Mouse (Mus musculus) kidney, postnatal 0 days (tissue): Measurements from ENCODE around the gene Atp11a. TPM values are rescaled to one million over a fixed set of nuclear protein-coding genes. Genes with fewer than 3 reads are reported as not detected.

Experiments
- ATAC-seq: fragments of 200-750 bp; cut with Nextera tagmentation; replicated peaks from 2 replicates; pipeline ENCODE4 v1.8.0; 2017; ENCODE audit warnings: low read depth, moderate number of reproducible peaks, moderate TSS enrichment, moderate library complexity; ENCODE audit not compliant: low FRiP score
- DNase-seq: peaks from one replicate; pipeline ENCODE4 v3.0.0-alpha.2; 2016; ENCODE audit warnings: low spot score
- H3K27ac ChIP-seq: fragments of 300-500 bp; sonication (generic); 2 replicates; pipeline ENCODE4 v1.5.1; 2014; ENCODE audit warnings: mild to moderate bottlenecking
- H3K27me3 ChIP-seq: fragments of 300-500 bp; sonication (generic); 2 replicates; pipeline ENCODE4 v1.6.1; 2014; ENCODE audit warnings: low read length, mixed read lengths; ENCODE audit not compliant: insufficient read depth
- H3K36me3 ChIP-seq: fragments of 300-500 bp; sonication (generic); 2 replicates; pipeline ENCODE4 v1.6.1; 2014; ENCODE audit warnings: low read length, mixed read lengths; ENCODE audit not compliant: insufficient read depth
- H3K4me1 ChIP-seq: fragments of 300-500 bp; sonication (generic); replicated peaks from 2 replicates; pipeline ENCODE4 v1.6.1; 2014; ENCODE audit warnings: antibody characterized with exemption, low read length, mixed read lengths; ENCODE audit not compliant: insufficient read depth
- H3K4me2 ChIP-seq: fragments of 300-500 bp; sonication (generic); 2 replicates; pipeline ENCODE4 v1.6.1; 2014; ENCODE audit warnings: mild to moderate bottlenecking, low read length, moderate library complexity, mixed read lengths
- H3K4me3 ChIP-seq: fragments of 300-500 bp; sonication (generic); replicated peaks from 2 replicates; pipeline ENCODE4 v1.5.1; 2014; ENCODE audit warnings: low read depth, low read length
- H3K9ac ChIP-seq: fragments of 300-500 bp; sonication (generic); 2 replicates; pipeline ENCODE4 v1.6.1; 2014; ENCODE audit warnings: low read depth, low read length
- H3K9me3 ChIP-seq: fragments of 300-500 bp; sonication (generic); replicated peaks from 2 replicates; pipeline ENCODE4 v1.6.1; 2016; ENCODE audit warnings: low read length, inconsistent platforms, mixed read lengths
- CTCF ChIP-seq: IDR thresholded peaks from 2 replicates; pipeline ENCODE4 v1.5.1; 2016; ENCODE audit warnings: antibody characterized with exemption, low read depth, mild to moderate bottlenecking, moderate library complexity
- WGBS: fragments of 180-500 bp; shearing (Covaris S2); extraction: QIAGEN DNeasy Blood & Tissue Kit; methylation state at CpG from one replicate; pipeline ENCODE4 v1.1.7; 2014; 5-methylcytosine and 5-hydroxymethylcytosine counted together
- polyA plus RNA-seq: library from polyadenylated mRNA; unstranded; fragments of >200 nt; fragmentation: Nextera tagmentation; extraction: Ambion mirVana; gene quantifications from 2 replicates; pipeline ENCODE4 v1.2.1, GENCODE M21; 2015

Atp11a gene
- polyA plus RNA-seq, 1 experiment from 2014 or later = 24.5 TPM

- ATAC-seq (no peak), DNase-seq (no peak)
- Histone ChIP-seq H3K4me2 (no peak overlapping the region), H3K27ac (no peak overlapping the region), H3K4me1 (peaks cover 9% of the 10 kb centered on the region; the same call in 1 of the 2 replicates), H3K9me3 (no peaks in the 10 kb centered on the region), H3K4me3 (no peak overlapping the region), H3K36me3 (no peaks in the 10 kb centered on the region), H3K27me3 (no peaks in the 10 kb centered on the region), H3K9ac (no peak overlapping the region)
- no peak for TF ChIP-seq CTCF
- WGBS = 88% methylated on average over 5 of the region's 5 CpGs
These were observed 113.8 kb downstream of the Atp11a start for GRCm38 (mm10) chr8:12870656-12871055.

- TF ChIP-seq CTCF = no peak
- 25% methylated on average over 5 of the region's 5 CpGs for WGBS
- no peak for ATAC-seq
- H3K9me3 ChIP-seq = no peaks in the 10 kb centered on the region
- H3K27ac ChIP-seq = no peak overlapping the region
- no peaks in the 10 kb centered on the region for H3K27me3 ChIP-seq
- peaks cover 13% of the 10 kb centered on the region; the same call in 1 of the 2 replicates for H3K4me1 ChIP-seq
- H3K4me2 ChIP-seq = no peak overlapping the region
- H3K36me3 ChIP-seq = no peaks in the 10 kb centered on the region
- no peak for DNase-seq
- H3K4me3 ChIP-seq = no peak overlapping the region
- H3K9ac ChIP-seq = 0 out of 2 replicates have a peak overlapping the region, but pooled peaks have one; percentile 27
These were observed 114.6 kb downstream of the Atp11a start for GRCm38 (mm10) chr8:12871461-12871860.

- Histone ChIP-seq H3K27ac (no peak overlapping the region), H3K9ac (no peak overlapping the region)
- ATAC-seq = no peak
These were observed 116.2 kb downstream of the Atp11a start for GRCm38 (mm10) chr8:12872983-12873356.

GRCm38 (mm10) chr8:12873357-12874046 is 116.7 kb downstream of the Atp11a start, which contains the start of gene Mcf2l:
Gene Mcf2l (plus strand): TSS chr8:12873806.
- DNase-seq (peak; percentile 83), ATAC-seq (peak; percentile 74)
- peak within 1 kb of the TSS; percentile 73 for H3K27ac ChIP-seq
- no peaks in the 10 kb centered on the region for H3K36me3 ChIP-seq
- peak within 1 kb of the TSS; percentile 70 for H3K4me2 ChIP-seq
- no peak for TF ChIP-seq CTCF
- under 1% methylated on average over 29 of the region's 30 CpGs for WGBS
- peaks cover 13% of the 10 kb centered on the region; the same call in 1 of the 2 replicates for H3K4me1 ChIP-seq
- H3K4me3 ChIP-seq = peak within 1 kb of the TSS; percentile 47
- H3K27me3 ChIP-seq = no peaks in the 10 kb centered on the region
- H3K9ac ChIP-seq = peak within 1 kb of the TSS; percentile 46; the same call in 1 of the 2 replicates
- H3K9me3 ChIP-seq = no peaks in the 10 kb centered on the region

More at GRCm38 (mm10) chr8:12872983-12873356, 116.2 kb downstream of the Atp11a start:
- 4% methylated on average over 9 of the region's 9 CpGs for WGBS
- DNase-seq = no peak
- TF ChIP-seq CTCF = no peak
- Histone ChIP-seq H3K4me1 (peaks cover 13% of the 10 kb centered on the region; the same call in 1 of the 2 replicates), H3K36me3 (no peaks in the 10 kb centered on the region), H3K4me2 (peak overlapping the region; percentile 70), H3K4me3 (peak overlapping the region; percentile 47), H3K27me3 (no peaks in the 10 kb centered on the region), H3K9me3 (no peaks in the 10 kb centered on the region)

- Histone ChIP-seq H3K9me3 (no peaks in the 10 kb centered on the region), H3K4me3 (peak overlapping the region; percentile 47), H3K36me3 (no peaks in the 10 kb centered on the region), H3K4me1 (peaks cover 13% of the 10 kb centered on the region; the same call in 1 of the 2 replicates), H3K27me3 (no peaks in the 10 kb centered on the region), H3K9ac (peak overlapping the region; percentile 46; the same call in 1 of the 2 replicates), H3K4me2 (peak overlapping the region; percentile 70), H3K27ac (peak overlapping the region; percentile 73)
- DNase-seq (peak; percentile 19), ATAC-seq (peak; percentile 38)
- WGBS = 13% methylated on average over 8 of the region's 8 CpGs
- no peak for TF ChIP-seq CTCF
These were observed 117.5 kb downstream of the Atp11a start for GRCm38 (mm10) chr8:12874194-12874791.

- DNase-seq = no peak
- H3K27me3 ChIP-seq = no peaks in the 10 kb centered on the region
- H3K27ac ChIP-seq = peak overlapping the region; percentile 73
- H3K9ac ChIP-seq = no peak overlapping the region
- 77% methylated on average over 4 of the region's 4 CpGs for WGBS
- no peaks in the 10 kb centered on the region for H3K9me3 ChIP-seq
- no peak overlapping the region for H3K4me3 ChIP-seq
- ATAC-seq = no peak
- peak overlapping the region; percentile 70; the same call in 1 of the 2 replicates for H3K4me2 ChIP-seq
- H3K36me3 ChIP-seq = no peaks in the 10 kb centered on the region
- no peak for TF ChIP-seq CTCF
- peaks cover 13% of the 10 kb centered on the region; the same call in 1 of the 2 replicates for H3K4me1 ChIP-seq
These were observed 118.2 kb downstream of the Atp11a start for GRCm38 (mm10) chr8:12874971-12875370.
